12 mouse cellular contexts compared by ENCODE assay signal in the genomic region with DNA sequence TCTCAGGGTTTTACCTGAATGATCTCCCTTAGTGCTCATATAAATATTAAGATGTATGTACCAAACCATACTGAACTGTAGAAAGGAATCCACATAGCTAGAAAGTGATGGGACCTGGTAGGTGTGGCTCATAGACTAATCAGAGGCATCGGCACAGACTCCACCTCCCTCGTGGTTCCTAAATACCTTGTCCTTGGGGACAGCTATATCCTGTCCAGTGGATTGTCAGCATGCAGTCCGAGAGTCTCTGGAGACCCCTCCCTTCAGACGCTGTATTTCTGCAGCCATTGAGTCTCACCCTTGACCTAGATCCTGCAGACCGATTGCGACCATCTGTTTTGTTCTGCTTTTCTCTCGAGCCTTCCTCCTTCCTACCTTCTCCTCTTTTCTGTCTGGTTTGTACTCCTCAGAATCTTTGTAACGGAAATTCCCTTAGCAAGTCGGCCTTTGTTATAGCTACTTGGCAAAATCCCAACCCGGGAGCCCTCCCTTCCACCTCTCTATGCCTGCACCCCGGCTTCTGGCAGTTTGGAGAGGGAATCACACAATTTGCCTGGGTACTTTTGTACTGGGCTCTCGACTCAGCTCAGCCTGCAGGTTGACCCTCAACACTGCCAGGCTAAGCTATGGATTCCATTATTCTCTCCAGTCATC. TPM values are rescaled to one million over a fixed set of nuclear protein-coding genes. Genes with fewer than 3 reads are reported as not detected.
DNase-seq lines count a peak whose midpoint lies in the region; ATAC-seq and TF ChIP-seq lines count a peak whose summit lies in the region.
"Had no signal": no experiment of that assay in that cellular context is flagged by ENCODE, and none has a peak within 500 bp of the region (broad histone marks: within the 10 kb centered on the region; RNA-seq: fewer than 3 reads in every experiment).

No protein-coding gene starts in this region.

- no peak for ATAC-seq in embryonic facial prominence, embryonic 12.5 days (ENCODE audit: insufficient number of reproducible peaks, insufficient read depth, low FRiP score, low TSS enrichment)
- ATAC-seq in forebrain, postnatal 0 days: peak; percentile 67; the same call in 1 of the 2 replicates
- peak; percentile 26; the same call in 1 of the 2 replicates for ATAC-seq in megakaryocyte, adult 5-6 weeks (ENCODE audit: poor library complexity, severe bottlenecking)
- no peak for ATAC-seq in erythroblast, adult 5-6 weeks (replicated peaks; ENCODE audit: low FRiP score, poor library complexity, severe bottlenecking)
- ATAC-seq: liver, embryonic 12.5 days had no signal

- no peak overlapping the region for H3K4me3 ChIP-seq in embryonic facial prominence, embryonic 12.5 days
- no peak overlapping the region for H3K4me3 ChIP-seq in embryonic facial prominence, embryonic 10.5 days
- H3K4me3 ChIP-seq in forebrain, postnatal 0 days (ENCODE audit: low read depth, low read length): no peak overlapping the region
- H3K4me3 ChIP-seq: liver, embryonic 12.5 days had no signal

- no peak for DNase-seq in embryonic facial prominence, embryonic 10.5 days (ENCODE audit: low spot score)
- peak; percentile 32 for DNase-seq in left cerebral cortex, postnatal 4 days
- no peak for DNase-seq in left cerebral cortex, adult 11 months (ENCODE audit: low spot score)
- peak; percentile 55 for DNase-seq in forebrain, postnatal 0 days
- no peak for DNase-seq in urinary bladder, postnatal 25 days (ENCODE audit: low spot score)
- DNase-seq: B cell, adult 2 months; embryo, embryonic 11 days; right cerebral cortex, adult 18-20 months had no signal

- no peaks in the 10 kb centered on the region for H3K27me3 ChIP-seq in embryonic facial prominence, embryonic 12.5 days
- no peaks in the 10 kb centered on the region for H3K27me3 ChIP-seq in embryonic facial prominence, embryonic 10.5 days (replicated peaks; ENCODE audit: low read depth, poor library complexity, severe bottlenecking)
- H3K27me3 ChIP-seq in forebrain, postnatal 0 days (ENCODE audit: insufficient read depth, low read length): no peaks in the 10 kb centered on the region
- H3K27me3 ChIP-seq: liver, embryonic 12.5 days had no signal

- TF ChIP-seq CTCF in forebrain, postnatal 0 days (IDR thresholded peaks at IDR 0.05; ENCODE audit: low read depth): no peak

- 37% methylated on average over 12 of the region's 12 CpGs for WGBS in embryonic facial prominence, embryonic 12.5 days
- 61% methylated on average over 12 of the region's 12 CpGs for WGBS in embryonic facial prominence, embryonic 10.5 days
- WGBS in forebrain, postnatal 0 days: 30% methylated on average over 12 of the region's 12 CpGs

- no peak overlapping the region for H3K9ac ChIP-seq in embryonic facial prominence, embryonic 12.5 days
- no peak overlapping the region for H3K9ac ChIP-seq in forebrain, postnatal 0 days
- H3K9ac ChIP-seq: liver, embryonic 12.5 days had no signal

- H3K4me1 ChIP-seq in embryonic facial prominence, embryonic 12.5 days: peaks cover 17% of the 10 kb centered on the region
- peaks cover 45% of the 10 kb centered on the region for H3K4me1 ChIP-seq in embryonic facial prominence, embryonic 10.5 days
- no peaks in the 10 kb centered on the region for H3K4me1 ChIP-seq in forebrain, postnatal 0 days (ENCODE audit: insufficient read depth)

- H3K4me2 ChIP-seq in embryonic facial prominence, embryonic 12.5 days (replicated peaks): no peak overlapping the region
- H3K4me2 ChIP-seq in forebrain, postnatal 0 days (ENCODE audit: low read depth): no peak overlapping the region
- H3K4me2 ChIP-seq: liver, embryonic 12.5 days had no signal

- no peaks in the 10 kb centered on the region for H3K36me3 ChIP-seq in embryonic facial prominence, embryonic 12.5 days
- no peaks in the 10 kb centered on the region for H3K36me3 ChIP-seq in embryonic facial prominence, embryonic 10.5 days (replicated peaks)
- H3K36me3 ChIP-seq in forebrain, postnatal 0 days (ENCODE audit: insufficient read depth): no peaks in the 10 kb centered on the region
- H3K36me3 ChIP-seq: liver, embryonic 12.5 days had no signal

- peak overlapping the region; percentile 41 for H3K27ac ChIP-seq in embryonic facial prominence, embryonic 12.5 days
- no peak overlapping the region for H3K27ac ChIP-seq in embryonic facial prominence, embryonic 10.5 days (replicated peaks)
- no peak overlapping the region for H3K27ac ChIP-seq in forebrain, postnatal 0 days (ENCODE audit: low read depth, low read length)
- H3K27ac ChIP-seq: liver, embryonic 12.5 days had no signal

- no peaks in the 10 kb centered on the region for H3K9me3 ChIP-seq in embryonic facial prominence, embryonic 12.5 days
- no peaks in the 10 kb centered on the region for H3K9me3 ChIP-seq in embryonic facial prominence, embryonic 10.5 days
- H3K9me3 ChIP-seq in forebrain, postnatal 0 days (ENCODE audit: low read length): no peaks in the 10 kb centered on the region
- H3K9me3 ChIP-seq: liver, embryonic 12.5 days had no signal

- intact Hi-C loops in left cerebral cortex, postnatal 4 days (cut with DNase I): no loop called here

RNA-seq across cellular contexts. Expression of gene Bcl2l11, which starts 50.7 kb away (rescaled TPM):
- 30.3 and 33.7 TPM in 2 replicates for polyA plus RNA-seq in embryonic facial prominence, embryonic 12.5 days (2016; fragmentation: Nextera tagmentation; extraction: Ambion mirVana)
- polyA plus RNA-seq in embryonic facial prominence, embryonic 10.5 days (2016; fragmentation: Nextera tagmentation; extraction: Ambion mirVana): 32.5 and 35.7 TPM in 2 replicates
- total RNA-seq in left cerebral cortex, postnatal 4 days (2021): 1 to 10 TPM; 7.1 to 8.9 TPM
- total RNA-seq in forebrain, postnatal 0 days (2014; rRNA removed): 5.2 and 11.2 TPM in 2 replicates
- polyA plus RNA-seq in forebrain, postnatal 0 days (2015; fragmentation: Nextera tagmentation; extraction: Ambion mirVana): 4.9 and 6.7 TPM in 2 replicates
- total RNA-seq in megakaryocyte, adult 5-6 weeks (2015): 16.8 and 21.2 TPM in 2 replicates
- 15.1 and 20.4 TPM in 2 replicates for total RNA-seq in megakaryocyte, adult 5-6 weeks (2017)
- 3.8 and 4.0 TPM in 2 replicates for total RNA-seq in erythroblast, adult 5-6 weeks (2015; ENCODE audit: low replicate concordance)
- total RNA-seq in erythroblast, adult 5-6 weeks (2017; ENCODE audit: low replicate concordance): 8.1 and 14.8 TPM in 2 replicates

Comparison
In these comparisons a context has a peak if more than half of its experiments do, and no peak if none do; other contexts are left out.
1. DNase-seq: peak in left cerebral cortex, postnatal 4 days (single experiment) and forebrain, postnatal 0 days (single experiment); none in embryonic facial prominence, embryonic 10.5 days (single experiment), left cerebral cortex, adult 11 months (single experiment) and urinary bladder, postnatal 25 days (single experiment).
2. ATAC-seq: peak in forebrain, postnatal 0 days (single experiment) and megakaryocyte, adult 5-6 weeks (single experiment); none in embryonic facial prominence, embryonic 12.5 days (single experiment) and erythroblast, adult 5-6 weeks (single experiment).